Mouse (Mus musculus): ENCODE measurements at regions not wholly inside any gene's neighbourhood (a gene's known extent, or its start where the extent isn't known, plus 50 kb on each side); places are given as distances from the start of the nearest gene placed in this dataset.

DNA sequence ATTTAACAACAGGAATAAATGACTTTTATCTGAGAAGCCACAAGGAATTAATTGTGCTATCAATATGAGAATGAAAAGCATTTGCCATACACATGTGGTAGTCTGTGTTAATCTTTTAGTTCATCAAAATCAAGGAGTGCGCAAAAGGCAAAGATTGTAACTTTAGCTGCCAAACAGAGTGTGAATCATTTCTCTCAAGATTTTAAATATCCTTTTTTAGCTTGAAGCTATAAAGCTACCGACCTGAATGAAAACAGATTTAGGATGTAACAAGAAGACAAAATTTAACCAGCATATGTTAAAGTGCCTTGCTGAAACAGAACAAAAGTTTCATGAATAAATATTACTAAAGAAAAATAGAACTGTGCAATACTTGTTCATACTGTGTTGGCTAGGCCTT lies 133.3 kb upstream of the Cdh10 start:
- DNase-seq, result no peak
- intact Hi-C loops (cut with DNase I), result no loop called here

DNA sequence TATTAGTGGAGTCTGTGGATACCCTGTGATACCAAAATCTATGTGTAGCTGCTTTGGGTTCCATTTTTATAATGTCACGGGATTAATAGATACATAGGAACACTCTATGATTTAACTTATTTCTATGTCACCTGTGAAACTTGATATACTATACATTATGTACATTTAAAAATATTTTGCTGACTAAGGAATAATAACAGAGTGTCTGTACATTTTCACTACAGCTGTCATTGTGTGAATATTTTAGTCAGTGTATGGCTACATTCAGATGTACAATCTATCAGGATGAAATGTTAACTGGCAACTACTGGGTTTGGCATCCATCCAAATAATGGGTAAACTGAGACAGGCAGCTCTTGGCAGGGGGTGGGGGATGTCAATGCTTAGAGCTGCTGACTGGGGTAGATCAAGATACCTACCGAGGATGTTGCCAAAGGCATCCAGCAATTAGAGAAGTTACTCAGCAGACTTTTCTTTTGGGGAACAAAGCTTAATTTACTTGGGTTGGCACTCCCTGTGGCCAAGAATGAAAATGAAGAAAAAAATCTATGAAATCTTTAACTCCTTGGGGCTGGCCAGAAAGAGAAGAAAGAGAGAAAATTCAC lies 122.0 kb upstream of the Cdh10 start:
- intact Hi-C loops (cut with DNase I), result no loop called here
- DNase-seq, result no peak

DNA sequence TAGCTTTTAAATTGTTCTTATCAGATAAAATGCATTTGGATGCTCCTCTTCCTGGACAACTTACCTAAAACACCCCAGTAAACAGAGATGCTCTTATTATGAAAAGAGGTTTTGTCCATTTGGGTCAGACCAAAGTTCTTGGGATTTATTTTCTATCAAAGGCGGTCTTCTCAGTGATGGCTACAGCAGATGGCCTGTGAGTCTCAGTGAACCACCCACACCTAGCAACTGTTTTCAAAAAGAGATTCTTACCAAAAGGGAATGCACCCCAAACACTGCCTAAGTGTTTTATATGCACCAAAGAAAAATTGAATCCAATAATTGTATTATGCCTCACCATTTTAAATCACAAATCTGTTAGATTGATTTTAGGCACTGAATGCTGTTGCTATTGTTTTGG lies 74.5 kb upstream of the Cdh10 start:
- DNase-seq, result no peak
- intact Hi-C loops (cut with DNase I), result no loop called here

DNA sequence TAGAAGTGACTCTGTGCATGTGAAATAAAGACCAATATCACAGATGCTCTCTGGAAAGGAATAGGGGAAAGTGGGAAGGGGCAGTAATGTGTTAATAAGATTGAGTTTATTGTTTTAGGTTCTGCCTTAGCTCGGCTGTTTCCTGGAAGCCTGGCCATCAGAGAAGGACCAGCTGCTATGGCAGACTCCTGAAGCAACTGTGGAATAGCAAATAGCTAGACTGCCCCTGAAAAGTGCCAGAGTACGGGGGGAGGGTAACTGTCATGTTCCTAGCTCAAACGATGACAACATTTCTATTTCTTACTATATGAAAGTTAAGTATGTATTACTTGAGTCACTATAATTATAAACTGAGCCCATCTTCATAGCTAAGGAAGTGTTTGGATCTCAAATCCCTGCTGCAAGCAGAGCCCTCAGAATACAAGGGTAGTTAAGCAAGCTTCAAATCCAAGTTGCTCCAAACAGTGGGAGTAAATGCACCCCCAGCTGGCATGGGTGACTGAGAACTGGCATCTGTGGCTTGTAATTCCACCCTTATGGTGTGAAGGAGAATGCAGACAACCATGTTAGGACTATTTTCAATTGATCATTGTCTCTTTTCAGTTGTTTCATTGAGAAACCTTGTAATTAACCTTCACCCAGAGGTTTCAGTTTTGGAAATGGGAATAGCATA lies 70.0 kb upstream of the Cdh10 start:
- DNase-seq, result peak; percentile 12
- intact Hi-C loops (cut with DNase I), result no loop called here
